Mouse (Mus musculus): Measurements from ENCODE around the gene Ydjc. TPM values are rescaled to one million over a fixed set of nuclear protein-coding genes. Genes with fewer than 3 reads are reported as not detected.

The Ydjc gene
- 4.4 and 6.4 TPM in 2 replicates for total RNA-seq (2023)

GRCm38 (mm10) chr16:17144339-17144738 lies at the start of gene Ydjc:
Ydjc (plus strand) TSS chr16:17144621.

GRCm38 (mm10) chr16:17110771-17111743 lies 33.4 kb upstream of the Ydjc start, which contains the start of gene Ppil2:
Ppil2 (minus strand) TSS chr16:17111257.

GRCm38 (mm10) chr16:17124871-17125520 lies 19.4 kb upstream of the Ydjc start, which contains the start of gene 2610318N02Rik:
2610318N02Rik (minus strand) TSS chr16:17125167.

GRCm38 (mm10) chr16:17132089-17132905 lies 12.1 kb upstream of the Ydjc start, which contains the start of gene Sdf2l1:
Sdf2l1 (minus strand) TSS chr16:17132383.

GRCm38 (mm10) chr16:17146772-17147235 lies 2.4 kb downstream of the Ydjc start, which contains the start of gene Ccdc116:
Ccdc116 (minus strand) TSS chr16:17147229.

GRCm38 (mm10) chr16:17202549-17202948 lies 58.1 kb downstream of the Ydjc start, which contains the start of gene Ube2l3:
Ube2l3 (minus strand) TSS chr16:17202649.

GRCm38 (mm10) chr16:17208389-17209361 lies 64.3 kb downstream of the Ydjc start, which contains the start of gene Rimbp3:
Rimbp3 (plus strand) TSS chr16:17208603.

Other genes with a start within 250 kb of the Ydjc start
- 7.5 and 8.2 TPM in 2 replicates for gene Ppm1f, start 248.2 kb upstream of the Ydjc start, total RNA-seq (2023)
- gene Mapk1, start 161.2 kb upstream of the Ydjc start, total RNA-seq (2023): 103 and 113 TPM in 2 replicates
- gene Ypel1, start 74.9 kb upstream of the Ydjc start, total RNA-seq (2023): 0.28 and 0.48 TPM in 2 replicates
- gene Ppil2, start 33.4 kb upstream of the Ydjc start, total RNA-seq (2023): 63.4 and 77.0 TPM in 2 replicates
- gene 2610318N02Rik, start 19.5 kb upstream of the Ydjc start, total RNA-seq (2023): 4.2 and 5.7 TPM in 2 replicates
- 37.5 and 40.5 TPM in 2 replicates for gene Sdf2l1, start 12.2 kb upstream of the Ydjc start, total RNA-seq (2023)
- gene Ccdc116, start 2.6 kb downstream of the Ydjc start, total RNA-seq (2023): 1.1 and 2.1 TPM in 2 replicates
- 141 and 143 TPM in 2 replicates for gene Ube2l3, start 58.0 kb downstream of the Ydjc start, total RNA-seq (2023)
- gene Rimbp3, start 64.0 kb downstream of the Ydjc start, total RNA-seq (2023): 0.41 TPM in 1 of 2 replicates, not detected in the other
- 1.9 and 3.3 TPM in 2 replicates for gene Hic2, start 89.0 kb downstream of the Ydjc start, total RNA-seq (2023)
- gene Tmem191c, start 131.5 kb downstream of the Ydjc start, total RNA-seq (2023): 2.8 and 2.9 TPM in 2 replicates
- gene Serpind1, start 186.8 kb downstream of the Ydjc start, total RNA-seq (2023): not detected in 2 replicates

Data from neutrophil, adult 65 days (primary cell).